Mouse (Mus musculus): ENCODE measurements at regions not wholly inside any gene's neighbourhood (a gene's known extent, or its start where the extent isn't known, plus 50 kb on each side); places are given as distances from the start of the nearest gene placed in this dataset.

DNA sequence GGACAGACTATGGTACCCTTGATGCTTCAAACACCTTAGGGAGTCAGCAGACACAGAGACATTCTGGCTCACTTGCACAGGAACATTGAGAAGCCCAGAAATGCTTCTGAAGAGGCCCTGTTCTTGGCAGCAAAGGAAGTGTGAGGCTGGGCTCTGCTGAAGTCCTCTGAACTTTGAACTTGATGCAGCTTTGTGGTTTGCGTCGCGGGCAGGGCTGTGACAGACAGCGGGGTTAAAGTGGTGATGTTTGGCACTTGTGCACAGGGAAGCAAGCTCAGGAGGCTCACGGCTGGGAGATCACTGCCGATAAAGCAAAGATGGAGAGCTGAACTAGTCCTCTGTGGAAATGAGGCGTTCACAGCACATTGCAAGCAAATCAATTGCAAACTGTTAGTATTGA lies 100.7 kb upstream of the Mpp6 start:
- TF ChIP-seq POLR2A (IDR thresholded peaks at IDR 0.05; ENCODE audit: low read depth, low read length) (no peak), CTCF (conservative IDR thresholded peaks at IDR 0.05 in 1 of 2, IDR thresholded peaks at IDR 0.05 in 1 of 2; ENCODE audit: low read depth in 2 of 2, low read length in 2 of 2) (no peak), RAD21 (IDR thresholded peaks at IDR 0.05; ENCODE audit: low read depth, low read length) (no peak), MYC (IDR thresholded peaks at IDR 0.05; ENCODE audit: low read depth, low read length) (no peak), MAX (IDR thresholded peaks at IDR 0.05; ENCODE audit: low read length) (no peak), NELFE (IDR thresholded peaks at IDR 0.05; ENCODE audit: low read depth, low read length) (no peak), E2F4 (IDR thresholded peaks at IDR 0.05; ENCODE audit: insufficient replicate concordance, low read depth, low read length) (no peak), TCF12 (IDR thresholded peaks at IDR 0.05; ENCODE audit: low read depth, low read length) (no peak), USF1 (IDR thresholded peaks at IDR 0.05; ENCODE audit: low read depth, low read length) (no peak), EP300 (IDR thresholded peaks at IDR 0.05; ENCODE audit: low read length) (no peak), ZKSCAN1 (IDR thresholded peaks at IDR 0.05; ENCODE audit: borderline replicate concordance, low read depth, low read length) (no peak), GABPA (IDR thresholded peaks at IDR 0.05; ENCODE audit: insufficient replicate concordance, low read depth, low read length) (no peak)
